Mouse (Mus musculus) CH12.LX (cell line): ENCODE measurements around the gene Coq10a. TPM values are rescaled to one million over a fixed set of nuclear protein-coding genes. Genes with fewer than 3 reads are reported as not detected.

Experiments used
- DNase-seq: peaks from one replicate; pipeline ENCODE4 v3.0.0-alpha.2; 2013; ENCODE audit errors: extremely low read depth
- H3K27ac ChIP-seq: 2 replicates; pipeline ENCODE4 v1.5.1; 2012; ENCODE audit warnings: low read depth, mild to moderate bottlenecking, control low read depth, moderate library complexity; ENCODE audit not compliant: insufficient read depth
- H3K27me3 ChIP-seq: replicated peaks from 2 replicates; pipeline ENCODE3; 2012; ENCODE audit warnings: inconsistent platforms
- H3K36me3 ChIP-seq, 2 experiments: replicated peaks in 1 of 2; 2 replicates each; pipeline versions ENCODE3 to v1.6.1; 2012; ENCODE audit warnings: inconsistent platforms in 1 of 2, low read length in 1 of 2, mild to moderate bottlenecking in 1 of 2, mixed read lengths in 1 of 2, moderate library complexity in 1 of 2; ENCODE audit not compliant: control insufficient read depth in 1 of 2, insufficient read depth in 1 of 2
- H3K4me1 ChIP-seq, 2 experiments: 2 replicates each; pipeline ENCODE4 v1.6.1; 2012; ENCODE audit warnings: inconsistent platforms in 1 of 2, moderate library complexity in 1 of 2; ENCODE audit not compliant: insufficient read depth in 2 of 2, control insufficient read depth in 1 of 2
- H3K4me2 ChIP-seq: 2 replicates; pipeline ENCODE4 v1.6.1; 2012; ENCODE audit warnings: low read depth, mild to moderate bottlenecking, control low read depth; ENCODE audit not compliant: poor library complexity, insufficient read depth, severe bottlenecking
- H3K4me3 ChIP-seq, 3 experiments: fragments of 150-350 bp in 1 of 3; sonication (generic) in 1 of 3; replicated peaks in 1 of 3; 2 replicates each; pipeline versions ENCODE3 to v1.5.1; 2011 to 2012; ENCODE audit warnings: low read depth in 2 of 3, low read length in 2 of 3, mild to moderate bottlenecking in 2 of 3, moderate library complexity in 2 of 3, control low read depth in 1 of 3, improper control_type of control experiment in 1 of 3, inconsistent platforms in 1 of 3, mixed read lengths in 1 of 3; ENCODE audit not compliant: poor library complexity in 1 of 3
- H3K79me2 ChIP-seq: replicated peaks from 2 replicates; pipeline ENCODE4 v1.6.1; 2012; ENCODE audit warnings: mild to moderate bottlenecking, moderate library complexity; ENCODE audit not compliant: control insufficient read depth, poor library complexity, insufficient read depth, severe bottlenecking; ENCODE audit errors: extremely low read depth
- H3K9ac ChIP-seq: 2 replicates; pipeline ENCODE4 v1.6.1; 2012; ENCODE audit warnings: low read depth, mild to moderate bottlenecking, control low read depth, moderate library complexity; ENCODE audit not compliant: insufficient read depth
- H3K9me3 ChIP-seq: replicated peaks from 2 replicates; pipeline ENCODE3; 2012; ENCODE audit warnings: low read length, inconsistent platforms, mixed read lengths
- CHD1 ChIP-seq: IDR thresholded peaks from 2 replicates; pipeline ENCODE4 v1.6.1; 2012; ENCODE audit warnings: low read depth, low read length, improper control_type of control experiment, inconsistent platforms
- CHD2 ChIP-seq: IDR thresholded peaks from 2 replicates; pipeline ENCODE4 v1.6.1; 2011; ENCODE audit warnings: low read length, improper control_type of control experiment
- E2F4 ChIP-seq: IDR thresholded peaks from 2 replicates; pipeline ENCODE4 v1.6.1; 2011; ENCODE audit warnings: low read depth, low read length, improper control_type of control experiment; ENCODE audit not compliant: insufficient replicate concordance
- ELF1 ChIP-seq: IDR thresholded peaks from 2 replicates; pipeline ENCODE4 v1.6.1; 2014; ENCODE audit warnings: low read depth, mild to moderate bottlenecking, inconsistent platforms, low read length, improper control_type of control experiment
- EP300 ChIP-seq: IDR thresholded peaks from 2 replicates; pipeline ENCODE4 v1.6.1; 2011; ENCODE audit warnings: low read length, improper control_type of control experiment
- ETS1 ChIP-seq: conservative IDR thresholded peaks from 2 replicates; pipeline ENCODE4 v1.6.1; 2012; ENCODE audit warnings: low read depth, mild to moderate bottlenecking, inconsistent platforms, low read length, improper control_type of control experiment, moderate library complexity
- GABPA ChIP-seq: IDR thresholded peaks from 2 replicates; pipeline ENCODE4 v1.6.1; 2012; ENCODE audit warnings: low read depth, low read length, improper control_type of control experiment, inconsistent platforms; ENCODE audit not compliant: insufficient replicate concordance
- IRF4 ChIP-seq: IDR thresholded peaks from 2 replicates; pipeline ENCODE4 v1.6.1; 2014; ENCODE audit warnings: low read depth, mild to moderate bottlenecking, inconsistent platforms, low read length, improper control_type of control experiment
- JUN ChIP-seq: IDR thresholded peaks from 2 replicates; pipeline ENCODE4 v1.6.1; 2011; ENCODE audit warnings: low read depth, mild to moderate bottlenecking, low read length, improper control_type of control experiment, moderate library complexity; ENCODE audit not compliant: insufficient read depth
- JUND ChIP-seq: conservative IDR thresholded peaks from 2 replicates; pipeline ENCODE4 v1.6.1; 2011; ENCODE audit warnings: low read depth, low read length, improper control_type of control experiment
- KAT2A ChIP-seq: IDR thresholded peaks from 2 replicates; pipeline ENCODE4 v1.6.1; 2012; ENCODE audit warnings: low read length, improper control_type of control experiment, inconsistent platforms; ENCODE audit not compliant: insufficient replicate concordance
- MAFK ChIP-seq: IDR thresholded peaks from 2 replicates; pipeline ENCODE4 v1.6.1; 2011; ENCODE audit warnings: low read length, improper control_type of control experiment; ENCODE audit not compliant: insufficient replicate concordance
- MAX ChIP-seq: IDR thresholded peaks from 2 replicates; pipeline ENCODE4 v1.6.1; 2011; ENCODE audit warnings: low read length, improper control_type of control experiment
- MAZ ChIP-seq: IDR thresholded peaks from 2 replicates; pipeline ENCODE4 v1.6.1; 2012; ENCODE audit warnings: low read depth, mild to moderate bottlenecking, inconsistent platforms, low read length, improper control_type of control experiment, moderate library complexity
- MEF2A ChIP-seq: IDR thresholded peaks from 2 replicates; pipeline ENCODE4 v1.6.1; 2014; ENCODE audit warnings: low read depth, mild to moderate bottlenecking, inconsistent platforms, low read length, improper control_type of control experiment, borderline replicate concordance
- MYC ChIP-seq: IDR thresholded peaks from 2 replicates; pipeline ENCODE4 v1.6.1; 2011; ENCODE audit warnings: low read depth, mild to moderate bottlenecking, improper control_type of control experiment, low read length
- NELFE ChIP-seq: IDR thresholded peaks from 2 replicates; pipeline ENCODE4 v1.6.1; 2011; ENCODE audit warnings: low read depth, low read length, improper control_type of control experiment
- NRF1 ChIP-seq: IDR thresholded peaks from 2 replicates; pipeline ENCODE4 v1.6.1; 2014; ENCODE audit warnings: low read depth, mild to moderate bottlenecking, inconsistent platforms, low read length, improper control_type of control experiment, moderate library complexity
- PAX5 ChIP-seq: IDR thresholded peaks from 2 replicates; pipeline ENCODE4 v1.6.1; 2012; ENCODE audit warnings: low read length, inconsistent platforms, mixed read lengths
- POLR2A ChIP-seq: IDR thresholded peaks from 2 replicates; pipeline ENCODE4 v1.6.1; 2011; ENCODE audit warnings: low read depth, mild to moderate bottlenecking, improper control_type of control experiment, low read length
- POLR2AphosphoS2 ChIP-seq: IDR thresholded peaks from 2 replicates; pipeline ENCODE4 v1.6.1; 2011; ENCODE audit warnings: low read depth, low read length, improper control_type of control experiment
- SIN3A ChIP-seq: IDR thresholded peaks from 2 replicates; pipeline ENCODE4 v1.6.1; 2012; ENCODE audit warnings: low read length, improper control_type of control experiment, inconsistent platforms
- SMC3 ChIP-seq: IDR thresholded peaks from 2 replicates; pipeline ENCODE4 v1.6.1; 2011; ENCODE audit warnings: low read depth, low read length, improper control_type of control experiment
- TCF12 ChIP-seq: IDR thresholded peaks from 2 replicates; pipeline ENCODE4 v1.6.1; 2014; ENCODE audit warnings: low read depth, mild to moderate bottlenecking, inconsistent platforms, low read length, improper control_type of control experiment
- UBTF ChIP-seq: IDR thresholded peaks from 2 replicates; pipeline ENCODE4 v1.6.1; 2012; ENCODE audit warnings: low read depth, mild to moderate bottlenecking, inconsistent platforms, low read length, improper control_type of control experiment, moderate library complexity
- USF1 ChIP-seq: IDR thresholded peaks from 2 replicates; pipeline ENCODE4 v1.6.1; 2014; ENCODE audit warnings: low read depth, mild to moderate bottlenecking, inconsistent platforms, low read length, improper control_type of control experiment
- USF2 ChIP-seq: conservative IDR thresholded peaks from 2 replicates; pipeline ENCODE4 v1.6.1; 2011; ENCODE audit warnings: low read depth, low read length, improper control_type of control experiment
- ZKSCAN1 ChIP-seq: IDR thresholded peaks from 2 replicates; pipeline ENCODE4 v1.6.1; 2012; ENCODE audit warnings: low read depth, inconsistent platforms, low read length, improper control_type of control experiment, borderline replicate concordance
- ZMIZ1 ChIP-seq: IDR thresholded peaks from 2 replicates; pipeline ENCODE4 v1.6.1; 2012; ENCODE audit warnings: low read depth, mild to moderate bottlenecking, inconsistent platforms, low read length, improper control_type of control experiment
- ZNF384 ChIP-seq: IDR thresholded peaks from 2 replicates; pipeline ENCODE4 v1.6.1; 2012; ENCODE audit warnings: low read depth, low read length, improper control_type of control experiment, inconsistent platforms
- dilution Hi-C: fragments of 300-500 bp; cut with MboI; formaldehyde crosslinking; loops from 2 replicates; pipeline ENCODE4 v1.14.3; 2020; ENCODE audit warnings: low sequenced_read_pairs; ENCODE audit not compliant: extremely low pct_unique_long_range_greater_than_20kb, extremely low pct_ligation_motif_present
- in situ Hi-C: fragments of 300-500 bp; cut with MboI; formaldehyde crosslinking; loops from 3 replicates; pipeline ENCODE4 v1.14.3; 2019; ENCODE audit warnings: low sequenced_read_pairs, low pct_ligation_motif_present, low pct_unique_long_range_greater_than_20kb, mixed read lengths
- polyA plus RNA-seq: library from polyadenylated mRNA; unstranded; fragments of >175 nt; gene quantifications from 2 replicates; pipeline ENCODE4 v1.2.1, GENCODE M21; 2012; ENCODE audit warnings: low read depth; ENCODE audit not compliant: insufficient read length
- total RNA-seq, 2 experiments: library from RNA; depleted of rRNA; stranded (reverse); fragments of 300-350 nt in 1 of 2; fragments of >200 nt in 1 of 2; gene quantifications; 2 replicates each; pipeline ENCODE4 v1.2.3; 2012 to 2014

Gene Coq10a
- total and polyA plus RNA-seq, 3 experiments, result 7.7 to 12.1 (median 11.1) TPM

DNA sequence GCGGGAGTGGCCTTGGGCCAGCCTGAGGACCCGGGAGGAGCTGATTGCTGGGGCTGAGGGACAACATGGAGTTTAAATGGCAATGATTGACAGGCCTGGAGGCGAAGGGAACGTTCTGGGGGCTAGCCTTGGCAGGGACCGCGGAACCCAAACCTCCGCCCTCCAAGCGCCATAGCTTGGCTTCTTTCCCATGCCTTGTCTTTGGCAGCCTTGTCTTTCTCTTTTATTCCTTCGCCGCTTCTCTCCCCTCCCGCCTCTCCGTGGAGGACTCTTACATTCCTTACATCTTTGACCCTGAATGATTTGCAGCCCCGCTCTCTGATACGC lies 43.2 kb upstream of the Coq10a start:
- Histone ChIP-seq H3K9ac (peak overlapping the region; percentile 87), H3K4me3 (peak overlapping the region; percentile 77 to 92 (median 92)), H3K9me3 (no peaks in the 10 kb centered on the region), H3K36me3 (peaks cover 14 to 45% of the 10 kb centered on the region in 2 experiments), H3K4me2 (peak overlapping the region; percentile 60), H3K4me1 (peaks cover 8 to 29% of the 10 kb centered on the region in 2 experiments; a peak in 3 of 4 replicates)
- in situ Hi-C loops, result no loop called here
- TF ChIP-seq CHD2 (no peak), PAX5 (no peak), E2F4 (no peak)
- TF ChIP-seq, all 38 proteins: peak for 0
- Histone ChIP-seq H3K27ac (0 out of 2 replicates have a peak overlapping the region, but pooled peaks have one; percentile 17), H3K27me3 (no peaks in the 10 kb centered on the region), H3K79me2 (peaks cover 20% of the 10 kb centered on the region)
- dilution Hi-C loops, result no loop called here
- DNase-seq, result no peak

DNA sequence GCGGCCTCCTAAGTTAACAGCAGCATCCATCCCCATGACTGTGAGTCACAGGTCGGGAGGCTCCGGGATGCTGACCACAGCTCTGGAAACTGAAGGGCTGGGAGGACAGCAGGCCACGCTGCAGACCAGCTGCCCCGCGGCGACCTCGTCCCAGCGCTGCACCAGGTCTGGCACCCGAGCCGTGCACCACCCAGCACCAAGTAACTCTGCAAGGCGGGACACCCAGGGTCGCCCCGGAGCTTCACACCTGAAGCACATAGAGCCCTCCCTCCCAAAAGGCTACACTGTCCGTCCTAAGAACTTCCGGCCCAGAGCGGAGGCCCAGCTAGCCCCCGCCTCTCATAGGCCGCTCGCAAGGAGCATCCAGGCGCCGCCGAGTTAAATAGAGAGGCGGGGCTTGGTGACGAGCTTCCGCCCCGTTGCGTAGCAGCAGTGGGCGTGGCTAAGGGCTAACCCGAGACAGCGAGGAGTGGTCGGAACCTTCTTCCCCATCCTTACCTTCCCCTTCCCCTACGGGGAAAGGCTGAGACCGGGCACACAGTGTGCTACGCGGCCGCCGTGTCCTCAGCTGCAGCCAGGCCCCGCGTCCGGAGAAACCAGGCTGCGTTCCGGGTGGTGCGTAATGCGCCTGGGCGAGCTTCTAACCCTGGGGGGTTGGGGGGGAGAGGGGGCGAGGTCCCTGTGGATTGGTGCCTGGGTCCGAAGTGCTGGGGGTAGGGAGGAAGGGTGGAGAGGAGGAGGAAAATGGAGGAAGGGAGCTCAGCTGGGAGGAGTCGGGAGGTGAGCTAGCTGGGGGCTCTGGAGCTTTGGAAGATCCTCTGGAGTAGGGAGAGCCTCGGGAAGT lies 42.6 kb upstream of the Coq10a start, which contains the start of the genes Nabp2 and Rnf41:
Gene Nabp2 (minus strand): TSS at position 282 of the 844 bp plus-strand sequence.
Gene Rnf41 (plus strand): TSS at position 447 of the 844 bp plus-strand sequence.
- Histone ChIP-seq H3K27me3 (no peaks in the 10 kb centered on the region), H3K36me3 (peaks cover 12 to 44% of the 10 kb centered on the region in 2 experiments), H3K79me2 (peaks cover 20% of the 10 kb centered on the region), H3K9ac (peak within 1 kb of the TSS; percentile 87), H3K4me2 (peak within 1 kb of the TSS; percentile 87), H3K9me3 (no peaks in the 10 kb centered on the region), H3K27ac (peak within 1 kb of the TSS; percentile 43), H3K4me1 (peaks cover 8 to 29% of the 10 kb centered on the region in 2 experiments; a peak in 3 of 4 replicates), H3K4me3 (peak within 1 kb of the TSS; percentile 77 to 92 (median 92))
- DNase-seq, result peak; percentile 98
- in situ Hi-C loops (no loop called here), dilution Hi-C loops (no loop called here)
- TF ChIP-seq MAX, result peak; percentile 85
- TF ChIP-seq USF1, result no peak
- TF ChIP-seq MAFK, result no peak
- TF ChIP-seq IRF4, result peak; percentile 37; the same call in 1 of the 2 replicates
- peak; percentile 66 for TF ChIP-seq ZMIZ1
- TF ChIP-seq NRF1, result peak; percentile 25; the same call in 1 of the 2 replicates
- TF ChIP-seq ETS1, result no peak; the same call in 1 of the 2 replicates
- TF ChIP-seq POLR2AphosphoS2, result 0 out of 2 replicates have a peak, but pooled peaks have one; percentile 33
- TF ChIP-seq ELF1, result peak; percentile 87
- TF ChIP-seq POLR2A, result peak; percentile 83
- peak; percentile 88 for TF ChIP-seq NELFE
- TF ChIP-seq ZKSCAN1, result no peak
- no peak for TF ChIP-seq USF2
- TF ChIP-seq PAX5, result no peak
- no peak for TF ChIP-seq JUN
- TF ChIP-seq ZNF384, result 0 out of 2 replicates have a peak, but pooled peaks have one; percentile 25
- peak; percentile 56 for TF ChIP-seq SIN3A
- peak; percentile 65; the same call in 1 of the 2 replicates for TF ChIP-seq KAT2A
- no peak; the same call in 1 of the 2 replicates for TF ChIP-seq CHD1
- no peak for TF ChIP-seq UBTF
- TF ChIP-seq JUND, result no peak
- peak; percentile 84 for TF ChIP-seq MAZ
- peak; percentile 91 for TF ChIP-seq TCF12
- no peak for TF ChIP-seq GABPA
- TF ChIP-seq CHD2, result no peak; the same call in none of the 2 replicates
- TF ChIP-seq SMC3, result no peak
- 0 out of 2 replicates have a peak, but pooled peaks have one; percentile 57 for TF ChIP-seq MYC
- TF ChIP-seq MEF2A, result peak; percentile 57; the same call in 1 of the 2 replicates
- TF ChIP-seq EP300, result no peak
